Comparison of ENCODE assay signal across 20 mouse cellular contexts in genomic region chr10:25371336-25371735, GRCm38 (mm10). TPM values are rescaled to one million over a fixed set of nuclear protein-coding genes. Genes with fewer than 3 reads are reported as not detected.
DNase-seq lines count a peak whose midpoint lies in the region; ATAC-seq and TF ChIP-seq lines count a peak whose summit lies in the region.
"Had no signal": no experiment of that assay in that cellular context is flagged by ENCODE, and none has a peak within 500 bp of the region (broad histone marks: within the 10 kb centered on the region; RNA-seq: fewer than 3 reads in every experiment).

No protein-coding gene starts in this region.

- peaks cover 37% of the 10 kb centered on the region for H3K4me1 ChIP-seq in forebrain, embryonic 13.5 days
- peaks cover 14% of the 10 kb centered on the region for H3K4me1 ChIP-seq in forebrain, embryonic 14.5 days (ENCODE audit: control insufficient read depth, insufficient read depth, low read length)
- 0 out of 2 replicates have a peak, but pooled peaks cover 4% of the 10 kb centered on the region for H3K4me1 ChIP-seq in hindbrain, postnatal 0 days (ENCODE audit: insufficient read depth, low read length)
- H3K4me1 ChIP-seq in hindbrain, embryonic 11.5 days (replicated peaks; ENCODE audit: control insufficient read depth, insufficient read depth, low read length), result no peaks in the 10 kb centered on the region
- peaks cover 79% of the 10 kb centered on the region for H3K4me1 ChIP-seq in embryonic facial prominence, embryonic 10.5 days
- peaks cover 77% of the 10 kb centered on the region for H3K4me1 ChIP-seq in limb, embryonic 12.5 days (replicated peaks)

- H3K4me2 ChIP-seq in forebrain, embryonic 13.5 days, result no peak overlapping the region
- H3K4me2 ChIP-seq in forebrain, embryonic 14.5 days (ENCODE audit: low read length), result no peak overlapping the region
- H3K4me2 ChIP-seq in hindbrain, postnatal 0 days (ENCODE audit: low read depth, low read length), result 0 out of 2 replicates have a peak overlapping the region, but pooled peaks have one; percentile 2
- H3K4me2 ChIP-seq in hindbrain, embryonic 11.5 days (replicated peaks; ENCODE audit: low read depth, low read length), result no peak overlapping the region
- peak overlapping the region; percentile 43 for H3K4me2 ChIP-seq in limb, embryonic 12.5 days
- H3K4me2 ChIP-seq: kidney, embryonic 15.5 days; liver, embryonic 13.5 days; midbrain, embryonic 13.5 days had no signal

- 66% methylated on average over 2 of the region's 2 CpGs for WGBS in forebrain, embryonic 13.5 days
- WGBS in forebrain, embryonic 14.5 days, result 70% methylated on average over 2 of the region's 2 CpGs
- 75% methylated on average over 2 of the region's 2 CpGs for WGBS in hindbrain, postnatal 0 days
- 68% methylated on average over 2 of the region's 2 CpGs for WGBS in hindbrain, embryonic 11.5 days
- 61% methylated on average over 2 of the region's 2 CpGs for WGBS in embryonic facial prominence, embryonic 10.5 days
- WGBS in limb, embryonic 12.5 days, result 30% methylated on average over 2 of the region's 2 CpGs

- no peak overlapping the region for H3K9ac ChIP-seq in forebrain, embryonic 13.5 days
- no peak overlapping the region for H3K9ac ChIP-seq in forebrain, embryonic 14.5 days (ENCODE audit: low read length)
- H3K9ac ChIP-seq in hindbrain, postnatal 0 days (replicated peaks; ENCODE audit: low read length), result no peak overlapping the region
- H3K9ac ChIP-seq in hindbrain, embryonic 11.5 days (ENCODE audit: low read depth, low read length), result no peak overlapping the region
- no peak overlapping the region for H3K9ac ChIP-seq in limb, embryonic 12.5 days (replicated peaks)
- H3K9ac ChIP-seq: kidney, embryonic 15.5 days; liver, embryonic 13.5 days; midbrain, embryonic 13.5 days had no signal

- H3K36me3 ChIP-seq in forebrain, embryonic 13.5 days (ENCODE audit: poor library complexity, severe bottlenecking), result no peaks in the 10 kb centered on the region
- H3K36me3 ChIP-seq in forebrain, embryonic 14.5 days (ENCODE audit: control insufficient read depth, insufficient read depth, low read length), result no peaks in the 10 kb centered on the region
- H3K36me3 ChIP-seq in hindbrain, postnatal 0 days (ENCODE audit: insufficient read depth, low read length), result no peaks in the 10 kb centered on the region
- no peaks in the 10 kb centered on the region for H3K36me3 ChIP-seq in hindbrain, embryonic 11.5 days (ENCODE audit: control insufficient read depth, insufficient read depth, low read length)
- no peaks in the 10 kb centered on the region for H3K36me3 ChIP-seq in embryonic facial prominence, embryonic 10.5 days (replicated peaks)
- H3K36me3 ChIP-seq in limb, embryonic 12.5 days, result no peaks in the 10 kb centered on the region
- H3K36me3 ChIP-seq: hindbrain, embryonic 10.5 days; kidney, embryonic 15.5 days; liver, embryonic 13.5 days; midbrain, embryonic 13.5 days had no signal

- peak overlapping the region; percentile 4; the same call in 1 of the 2 replicates for H3K27ac ChIP-seq in forebrain, embryonic 13.5 days
- H3K27ac ChIP-seq in forebrain, embryonic 14.5 days (ENCODE audit: low read depth, low read length), result no peak overlapping the region
- peak overlapping the region; percentile 26; the same call in 1 of the 2 replicates for H3K27ac ChIP-seq in hindbrain, postnatal 0 days
- no peak overlapping the region for H3K27ac ChIP-seq in hindbrain, embryonic 11.5 days (ENCODE audit: low read depth, low read length)
- H3K27ac ChIP-seq in embryonic facial prominence, embryonic 10.5 days (replicated peaks), result peak overlapping the region; percentile 71
- H3K27ac ChIP-seq in limb, embryonic 12.5 days, result peak overlapping the region; percentile 90
- H3K27ac ChIP-seq: left cerebral cortex, adult 2 months; liver, embryonic 13.5 days; midbrain, embryonic 13.5 days had no signal

- TF ChIP-seq CTCF in hindbrain, postnatal 0 days (IDR thresholded peaks at IDR 0.05; ENCODE audit: low read depth), result no peak

- H3K27me3 ChIP-seq in forebrain, embryonic 13.5 days, result no peaks in the 10 kb centered on the region
- no peaks in the 10 kb centered on the region for H3K27me3 ChIP-seq in forebrain, embryonic 14.5 days (replicated peaks; ENCODE audit: control insufficient read depth, insufficient read depth, low read length)
- H3K27me3 ChIP-seq in hindbrain, postnatal 0 days (ENCODE audit: insufficient read depth, low read length), result no peaks in the 10 kb centered on the region
- H3K27me3 ChIP-seq in hindbrain, embryonic 11.5 days (ENCODE audit: control insufficient read depth, insufficient read depth, low read length), result no peaks in the 10 kb centered on the region
- no peaks in the 10 kb centered on the region for H3K27me3 ChIP-seq in embryonic facial prominence, embryonic 10.5 days (replicated peaks; ENCODE audit: low read depth, poor library complexity, severe bottlenecking)
- H3K27me3 ChIP-seq in limb, embryonic 12.5 days, result no peaks in the 10 kb centered on the region
- H3K27me3 ChIP-seq: kidney, embryonic 15.5 days; liver, embryonic 13.5 days; midbrain, embryonic 13.5 days had no signal

- DNase-seq in forebrain, embryonic 14.5 days (ENCODE audit: low spot score), result no peak
- DNase-seq in hindbrain, postnatal 0 days (ENCODE audit: low spot score), result no peak
- DNase-seq in hindbrain, embryonic 11.5 days (ENCODE audit: low spot score), result no peak
- no peak for DNase-seq in embryonic facial prominence, embryonic 10.5 days (ENCODE audit: low spot score)
- DNase-seq in retina, postnatal 1 day, result no peak
- DNase-seq in gastrocnemius, postnatal 4 days (ENCODE audit: low spot score in 2 of 2), result no peak
- DNase-seq: cerebellum, postnatal 25 days; gastrocnemius, postnatal 14 days; liver, embryonic 13.5 days; lung, postnatal 36 days; right cerebral cortex, postnatal 14 days; thymus, adult 18-20 months had no signal

- no peak overlapping the region for H3K4me3 ChIP-seq in forebrain, embryonic 13.5 days
- no peak overlapping the region for H3K4me3 ChIP-seq in forebrain, embryonic 14.5 days (ENCODE audit: low read depth, low read length)
- no peak overlapping the region for H3K4me3 ChIP-seq in hindbrain, postnatal 0 days (ENCODE audit: low read length)
- H3K4me3 ChIP-seq in hindbrain, embryonic 11.5 days (ENCODE audit: low read depth, low read length), result no peak overlapping the region
- H3K4me3 ChIP-seq in embryonic facial prominence, embryonic 10.5 days, result no peak overlapping the region
- H3K4me3 ChIP-seq in limb, embryonic 12.5 days (replicated peaks), result no peak overlapping the region
- H3K4me3 ChIP-seq: hindbrain, embryonic 10.5 days; kidney, embryonic 15.5 days; left cerebral cortex, adult 2 months; liver, embryonic 13.5 days; midbrain, embryonic 13.5 days; myocyte had no signal

- ATAC-seq in forebrain, embryonic 13.5 days, result no peak
- ATAC-seq in forebrain, embryonic 14.5 days, result no peak
- ATAC-seq in hindbrain, postnatal 0 days, result no peak
- ATAC-seq in hindbrain, embryonic 11.5 days (ENCODE audit: low FRiP score), result no peak
- ATAC-seq in limb, embryonic 12.5 days (ENCODE audit: insufficient number of reproducible peaks, insufficient read depth, low FRiP score, low TSS enrichment, low read depth), result no peak
- ATAC-seq: activated CD4-positive, CD25-positive, alpha-beta regulatory T cell, adult 4 months; midbrain, embryonic 13.5 days had no signal

- H3K9me3 ChIP-seq in forebrain, embryonic 13.5 days (replicated peaks), result no peaks in the 10 kb centered on the region
- H3K9me3 ChIP-seq in forebrain, embryonic 14.5 days (replicated peaks; ENCODE audit: control insufficient read depth, low read length), result no peaks in the 10 kb centered on the region
- no peaks in the 10 kb centered on the region for H3K9me3 ChIP-seq in hindbrain, postnatal 0 days (ENCODE audit: low read length)
- H3K9me3 ChIP-seq in hindbrain, embryonic 11.5 days (ENCODE audit: control insufficient read depth, low read length), result no peaks in the 10 kb centered on the region
- H3K9me3 ChIP-seq in embryonic facial prominence, embryonic 10.5 days, result no peaks in the 10 kb centered on the region
- no peaks in the 10 kb centered on the region for H3K9me3 ChIP-seq in limb, embryonic 12.5 days
- H3K9me3 ChIP-seq: hindbrain, embryonic 10.5 days; kidney, embryonic 15.5 days; liver, embryonic 13.5 days; midbrain, embryonic 13.5 days had no signal

RNA-seq across cellular contexts. Expression of gene Epb41l2, which starts 11.7 kb away (rescaled TPM):
- 22.7 and 24.1 TPM in 2 replicates for polyA plus RNA-seq in forebrain, embryonic 13.5 days (2015; fragmentation: Nextera tagmentation; extraction: Ambion mirVana)
- polyA plus RNA-seq in forebrain, embryonic 14.5 days (2014; fragmentation: Nextera tagmentation; extraction: Ambion mirVana), result 17.2 and 20.6 TPM in 2 replicates
- 35.2 and 49.6 TPM in 2 replicates for total RNA-seq in hindbrain, postnatal 0 days (2014; rRNA removed)
- polyA plus RNA-seq in hindbrain, postnatal 0 days (2015; fragmentation: Nextera tagmentation; extraction: Ambion mirVana), result 26.0 and 30.2 TPM in 2 replicates
- polyA plus RNA-seq in hindbrain, embryonic 11.5 days (2014; fragmentation: Nextera tagmentation; extraction: Ambion mirVana), result 42.4 and 47.1 TPM in 2 replicates
- polyA plus RNA-seq in embryonic facial prominence, embryonic 10.5 days (2016; fragmentation: Nextera tagmentation; extraction: Ambion mirVana), result 47.3 and 52.9 TPM in 2 replicates
- polyA plus RNA-seq in limb, embryonic 12.5 days (2016; fragmentation: Nextera tagmentation; extraction: Ambion mirVana), result 106 and 111 TPM in 2 replicates
- 100 to 1,000 TPM; 169 to 187 TPM for total RNA-seq in gastrocnemius, postnatal 4 days (2021)

Comparison
In these comparisons a context has a peak if more than half of its experiments do, and no peak if none do; other contexts are left out.
1. H3K27ac ChIP-seq: peak in forebrain, embryonic 13.5 days (single experiment), hindbrain, postnatal 0 days (single experiment), embryonic facial prominence, embryonic 10.5 days (single experiment) and limb, embryonic 12.5 days (single experiment); none in forebrain, embryonic 14.5 days (single experiment) and hindbrain, embryonic 11.5 days (single experiment).
2. H3K4me2 ChIP-seq: peak in hindbrain, postnatal 0 days (single experiment) and limb, embryonic 12.5 days (single experiment); none in forebrain, embryonic 13.5 days (single experiment), forebrain, embryonic 14.5 days (single experiment) and hindbrain, embryonic 11.5 days (single experiment).